Mouse (Mus musculus) MEL (cell line): Measurements from ENCODE around the gene Prss32.

Source experiments
- CHD2 ChIP-seq: IDR thresholded peaks from 2 replicates; pipeline ENCODE4 v1.6.1; 2011; ENCODE audit warnings: low read length, improper control_type of control experiment
- CTCF ChIP-seq, 3 experiments: IDR thresholded peaks in 2 of 3; conservative IDR thresholded peaks in 1 of 3; 2 replicates each; pipeline ENCODE4 v1.5.1; 2011 to 2012; ENCODE audit warnings: low read length in 3 of 3, low read depth in 2 of 3, mild to moderate bottlenecking in 2 of 3, improper control_type of control experiment in 1 of 3, inconsistent platforms in 1 of 3, mixed read lengths in 1 of 3, moderate library complexity in 1 of 3; ENCODE audit not compliant: control insufficient read depth in 1 of 3, insufficient read depth in 1 of 3, poor library complexity in 1 of 3, severe bottlenecking in 1 of 3
- E2F4 ChIP-seq: IDR thresholded peaks from 2 replicates; pipeline ENCODE4 v1.6.1; 2011; ENCODE audit warnings: low read depth, low read length, improper control_type of control experiment, borderline replicate concordance
- EP300 ChIP-seq, 2 experiments: IDR thresholded peaks; 2 replicates each; pipeline ENCODE4 v1.6.1; 2011; ENCODE audit warnings: improper control_type of control experiment in 2 of 2, low read length in 2 of 2, low read depth in 1 of 2, mild to moderate bottlenecking in 1 of 2
- GATA1 ChIP-seq: IDR thresholded peaks from 2 replicates; pipeline ENCODE4 v1.6.1; 2011; ENCODE audit warnings: low read depth, low read length, improper control_type of control experiment
- POLR2A ChIP-seq, 2 experiments: IDR thresholded peaks; 2 replicates each; pipeline ENCODE4 v1.6.1; 2011 to 2012; ENCODE audit warnings: low read length in 2 of 2, mild to moderate bottlenecking in 2 of 2, control low read depth in 1 of 2, improper control_type of control experiment in 1 of 2, low read depth in 1 of 2, moderate library complexity in 1 of 2; ENCODE audit not compliant: control insufficient read depth in 1 of 2, insufficient read depth in 1 of 2, poor library complexity in 1 of 2
- TAL1 ChIP-seq: IDR thresholded peaks from 2 replicates; pipeline ENCODE4 v1.6.1; 2012; ENCODE audit warnings: mild to moderate bottlenecking, inconsistent platforms, low read length, moderate library complexity, mixed read lengths
- TCF12 ChIP-seq: IDR thresholded peaks from 2 replicates; pipeline ENCODE4 v1.6.1; 2014; ENCODE audit warnings: low read depth, mild to moderate bottlenecking, inconsistent platforms, low read length, improper control_type of control experiment, moderate library complexity
- ZMIZ1 ChIP-seq: IDR thresholded peaks from 2 replicates; pipeline ENCODE4 v1.6.1; 2012; ENCODE audit warnings: low read depth, mild to moderate bottlenecking, inconsistent platforms, low read length, improper control_type of control experiment, moderate library complexity

GRCm38 (mm10) chr17:23857193-23857592 is 13.5 kb downstream of the Prss32 start:
- TF ChIP-seq E2F4 (no peak), CTCF (IDR thresholded peaks at IDR 0.05 in 2 of 3, conservative IDR thresholded peaks at IDR 0.05 in 1 of 3; ENCODE audit: control insufficient read depth in 1 of 3, insufficient read depth in 1 of 3, low read depth in 2 of 3, low read length in 3 of 3, poor library complexity in 1 of 3, severe bottlenecking in 1 of 3) (no peak), POLR2A (IDR thresholded peaks at IDR 0.05; ENCODE audit: control insufficient read depth in 1 of 2, insufficient read depth in 1 of 2, low read depth in 1 of 2, low read length in 2 of 2, poor library complexity in 1 of 2) (no peak), TAL1 (no peak), CHD2 (no peak), EP300 (IDR thresholded peaks at IDR 0.05; ENCODE audit: low read depth in 1 of 2, low read length in 2 of 2) (no peak), ZMIZ1 (no peak), GATA1 (no peak), TCF12 (no peak)
